Mouse (Mus musculus) right cerebral cortex, adult 18-20 months (tissue): ENCODE results near the gene Gstm4.
A peak's percentile ranks its signal among the peaks of the same experiment; 100 is the strongest.
"Not testable (repeated sequence)": the region's sequence is repeated elsewhere in the genome, so short reads cannot be mapped to it uniquely, and the experiment has no call there.

ENCODE experiments used
- DNase-seq: peaks from one replicate; pipeline ENCODE4 v3.0.0; 2022; ENCODE audit warnings: mixed read lengths

Gene Gstm4

DNA sequence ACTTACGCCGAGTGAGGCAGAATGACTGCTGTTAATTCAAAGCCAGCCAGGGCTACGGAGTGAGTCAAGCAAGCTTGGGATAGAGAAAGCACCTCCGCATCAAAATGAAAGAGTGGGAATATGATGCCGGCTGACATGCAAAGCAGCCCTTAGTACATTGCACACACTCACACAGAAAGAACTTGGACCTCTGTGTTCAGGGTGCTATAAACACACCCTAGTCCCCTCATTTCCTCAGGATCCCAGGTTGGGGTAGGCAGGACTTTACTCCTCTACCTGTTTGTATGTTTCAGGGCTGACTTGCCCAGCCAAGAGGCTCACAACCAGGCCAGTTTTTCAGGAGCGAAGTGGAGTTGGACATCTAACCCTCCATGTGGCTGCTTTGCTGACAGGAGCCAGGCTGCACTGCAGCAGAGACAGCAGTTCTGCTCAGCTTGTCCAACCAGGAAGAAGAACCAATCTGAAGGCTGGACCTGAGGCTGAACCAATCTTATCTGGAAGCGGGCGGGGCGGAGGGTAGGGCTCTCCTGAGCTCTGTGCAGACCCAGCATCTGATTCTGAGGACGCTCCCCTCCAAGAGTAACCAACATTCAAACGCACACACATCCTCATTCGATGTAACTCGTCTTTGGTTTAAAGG, 24.7 kb upstream of the Gstm4 start:
- DNase-seq = no peak

DNA sequence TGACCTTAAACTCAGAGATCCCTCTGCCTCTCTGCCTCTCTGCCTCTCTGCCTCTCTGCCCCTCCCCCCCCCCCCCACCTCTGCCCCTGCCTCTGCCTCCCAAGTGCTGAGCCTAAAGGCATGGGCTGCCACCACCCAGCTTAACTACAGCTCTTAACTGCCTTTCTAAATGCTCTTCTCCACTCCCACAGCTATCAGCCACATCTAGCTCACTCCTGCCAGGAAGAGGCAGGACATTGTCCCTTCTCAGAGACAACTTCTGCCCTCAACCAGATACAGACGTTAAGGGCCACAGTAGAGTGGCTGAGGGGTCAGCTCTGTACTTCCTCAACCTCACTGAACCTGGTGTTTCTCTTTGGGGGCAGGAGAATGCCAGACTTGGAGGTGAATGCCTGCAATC, 24.1 kb upstream of the Gstm4 start:
- no peak for DNase-seq

DNA sequence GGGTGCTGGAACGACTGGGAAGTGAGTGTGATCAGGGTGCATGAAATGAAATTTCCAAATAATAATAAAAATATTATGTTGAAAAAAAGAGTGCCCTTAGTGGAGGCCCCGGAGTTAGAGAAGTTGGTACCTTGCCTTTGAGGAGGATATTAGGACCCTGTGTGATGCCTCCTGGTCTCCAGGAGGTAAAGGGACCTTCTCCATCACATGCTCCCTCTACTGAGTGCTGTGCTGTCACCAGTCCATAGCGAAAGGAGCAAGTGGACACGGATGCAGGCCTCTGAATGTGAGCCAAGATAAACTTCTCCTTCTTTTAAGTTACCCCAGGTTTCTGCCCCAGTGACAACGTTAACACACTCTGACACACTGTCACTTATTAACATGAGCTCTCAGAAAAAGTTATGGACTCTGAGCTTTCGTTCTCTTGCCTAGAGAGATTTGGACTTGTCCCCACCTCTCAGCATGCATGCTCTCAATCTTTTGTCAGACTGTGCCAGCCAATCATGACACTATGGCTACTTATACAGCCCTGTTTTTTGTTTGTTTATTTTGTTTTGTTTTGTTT, 22.8 kb upstream of the Gstm4 start:
- no peak for DNase-seq

DNA sequence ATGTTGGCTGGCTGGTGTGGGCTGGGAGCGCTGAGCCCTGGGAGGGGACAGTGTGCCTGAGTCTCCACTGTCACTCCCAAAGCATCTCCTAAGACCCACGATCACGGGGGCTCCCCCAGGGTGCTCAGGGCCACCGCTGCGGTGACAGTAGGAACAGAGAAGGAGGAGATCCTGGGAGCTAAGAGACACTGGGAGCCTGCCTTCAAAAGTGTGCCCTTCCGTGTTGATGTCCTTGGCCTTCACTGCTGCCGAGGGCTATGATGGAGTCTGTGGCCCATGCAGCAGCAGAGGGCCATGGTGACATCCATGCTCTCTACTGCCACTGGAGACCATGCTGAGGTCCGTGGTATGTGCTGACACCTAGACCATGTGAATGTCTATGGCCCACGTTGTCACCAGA, 20.9 kb upstream of the Gstm4 start:
- DNase-seq = no peak

DNA sequence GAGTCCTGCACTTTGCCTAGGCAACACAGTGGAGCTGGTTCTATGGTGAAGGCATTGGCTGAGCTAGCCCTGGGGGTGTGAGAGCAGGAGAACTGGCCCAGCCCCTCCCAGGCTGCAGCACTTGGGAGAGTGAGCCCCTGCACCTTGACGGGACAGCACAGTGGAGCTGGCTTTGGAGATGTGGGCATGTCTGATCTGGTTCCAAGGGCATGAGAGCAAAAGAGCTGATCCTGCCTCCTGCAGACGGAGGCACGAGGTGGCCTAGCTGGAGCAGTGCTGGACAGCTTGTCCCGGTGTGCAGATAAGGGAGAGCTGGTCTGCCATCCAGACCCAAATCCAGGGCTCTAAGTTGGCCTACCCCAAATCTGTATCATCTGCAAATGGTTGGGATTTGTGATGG, 20.0 kb upstream of the Gstm4 start:
- no peak for DNase-seq

GRCm38 (mm10) chr3:108062648-108063047, 18.0 kb upstream of the Gstm4 start:
- no peak for DNase-seq

DNA sequence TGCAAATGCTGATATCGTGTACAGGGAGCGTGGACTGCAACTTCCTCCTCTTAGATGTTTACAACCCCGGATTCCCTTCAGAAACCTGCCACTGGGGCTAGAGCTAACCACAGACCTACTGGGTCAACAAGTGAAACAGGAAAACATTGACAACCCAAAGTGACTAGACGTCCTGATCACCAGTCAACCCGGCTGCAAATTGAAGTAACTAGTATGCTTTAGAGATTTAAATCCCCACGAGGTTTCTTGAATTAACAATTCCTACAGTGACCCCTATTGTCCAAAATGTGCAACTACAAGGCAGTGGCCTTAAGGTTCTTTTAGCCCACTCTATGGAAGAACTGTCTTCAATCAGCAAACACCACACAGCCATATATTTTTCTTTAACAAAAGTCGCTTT, 16.7 kb upstream of the Gstm4 start:
- DNase-seq = no peak

GRCm38 (mm10) chr3:108050493-108050892, 5.8 kb upstream of the Gstm4 start:
- DNase-seq = no peak

GRCm38 (mm10) chr3:108048306-108048705, 3.6 kb upstream of the Gstm4 start:
- DNase-seq = no peak

GRCm38 (mm10) chr3:108046944-108047655, 2.4 kb upstream of the Gstm4 start:
- DNase-seq = no peak

GRCm38 (mm10) chr3:108033156-108033555, 11.5 kb downstream of the Gstm4 start:
- no peak for DNase-seq

DNA sequence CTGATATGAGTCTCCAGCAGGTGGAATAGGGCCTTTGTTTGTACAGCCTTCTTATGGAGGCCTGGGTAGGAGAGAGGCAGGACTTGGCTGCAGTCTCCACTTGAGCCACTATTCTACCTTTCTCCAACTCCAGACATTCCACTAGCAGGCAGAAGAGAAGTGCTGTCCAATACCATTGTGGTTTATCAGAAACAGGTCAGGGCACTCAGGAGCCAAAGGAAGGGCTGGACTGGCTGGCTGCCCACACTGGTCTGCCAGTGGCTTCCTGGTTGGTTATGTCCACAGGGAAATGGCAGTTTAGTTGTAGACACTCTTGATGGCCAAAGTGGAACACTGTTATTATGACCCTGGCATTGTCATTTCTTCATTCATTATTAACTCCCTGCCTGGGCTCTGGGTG, 12.6 kb downstream of the Gstm4 start:
- no peak for DNase-seq

- DNase-seq = no peak
Observed at GRCm38 (mm10) chr3:108028641-108029365, 15.9 kb downstream of the Gstm4 start.

- DNase-seq = no peak
Observed at GRCm38 (mm10) chr3:108026597-108026996, 18.1 kb downstream of the Gstm4 start.

DNA sequence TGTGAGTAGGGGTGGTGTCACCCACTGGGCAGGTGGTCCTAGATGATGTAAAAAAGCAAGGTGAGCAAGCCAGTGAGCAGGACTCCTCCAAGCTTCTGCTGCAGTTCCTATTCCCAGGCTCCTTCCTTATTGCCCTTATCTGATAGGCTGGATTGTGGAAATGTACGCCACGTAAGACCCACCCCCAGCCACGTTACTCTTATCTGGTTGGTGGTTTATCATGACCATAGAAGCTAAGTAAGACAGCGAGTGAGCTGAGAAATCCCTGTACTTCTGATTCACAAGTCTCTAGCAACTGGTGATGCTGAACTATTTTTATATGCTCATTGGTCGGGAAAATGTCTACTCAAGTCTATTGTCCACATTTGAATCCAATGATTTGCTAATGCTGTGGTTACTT, 18.6 kb downstream of the Gstm4 start:
- DNase-seq = no peak

DNA sequence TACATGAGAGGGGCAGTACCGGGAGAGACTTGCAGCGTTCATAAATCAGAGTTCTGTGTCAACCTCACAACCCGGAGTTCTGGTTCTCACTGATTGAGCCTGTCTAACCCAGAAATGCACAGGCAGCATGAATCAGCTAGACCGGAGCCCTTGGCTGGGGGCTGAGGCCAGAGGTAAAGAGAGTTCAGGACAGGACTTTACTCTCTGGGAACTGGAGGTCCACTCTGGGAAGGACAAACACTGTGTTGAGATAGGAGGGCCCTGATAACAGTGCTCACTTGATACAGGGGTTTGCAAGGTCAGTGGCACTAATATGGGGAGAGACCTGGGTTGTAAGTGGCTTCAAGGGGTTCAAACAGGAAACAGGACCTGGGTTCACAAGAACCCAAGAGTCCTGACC, 19.4 kb downstream of the Gstm4 start:
- DNase-seq = no peak

DNA sequence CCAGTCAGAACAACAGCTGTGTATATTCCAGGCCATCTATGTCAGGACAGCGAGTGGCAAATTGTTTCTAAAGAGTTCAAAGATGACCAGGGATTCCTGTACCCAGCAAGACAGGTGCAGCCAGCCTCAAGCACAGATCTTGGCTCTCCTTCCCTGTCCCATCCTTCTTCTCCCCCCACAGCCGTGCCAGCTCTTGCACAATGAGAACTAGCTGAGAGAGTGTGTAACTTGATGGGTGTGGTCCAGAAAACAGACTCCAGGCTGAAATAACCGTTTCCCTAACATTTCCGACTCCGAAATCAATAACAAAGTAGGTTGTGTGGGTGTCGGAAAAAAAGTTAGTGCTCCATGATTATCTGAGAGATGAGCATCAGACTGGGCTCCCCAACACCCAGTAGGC, 22.0 kb downstream of the Gstm4 start:
- no peak for DNase-seq

- DNase-seq = not testable (repeated sequence)
Observed at GRCm38 (mm10) chr3:108020351-108021022, 24.2 kb downstream of the Gstm4 start.

DNA sequence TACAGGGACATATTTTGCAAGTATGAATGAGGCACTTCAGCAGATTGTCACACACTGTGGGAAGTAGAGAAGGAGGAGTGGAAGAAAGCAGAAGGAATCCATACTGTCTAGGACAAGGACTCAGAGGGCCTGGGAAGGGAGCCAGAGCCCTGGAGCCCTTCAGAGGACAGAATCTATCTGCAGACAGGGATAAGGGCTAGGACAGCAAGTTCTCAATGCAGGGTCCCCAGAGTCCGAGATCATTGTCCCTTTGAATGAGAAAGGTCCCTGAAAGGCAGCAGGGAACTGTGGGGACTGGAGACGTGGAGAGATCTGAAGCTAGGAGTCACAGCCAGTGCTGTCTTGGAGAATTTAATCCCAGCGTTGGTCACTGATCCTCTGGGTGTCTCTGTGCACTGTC, 25.5 kb downstream of the Gstm4 start:
- not testable (repeated sequence) for DNase-seq

GRCm38 (mm10) chr3:108018190-108018820, 26.4 kb downstream of the Gstm4 start:
- no peak for DNase-seq

GRCm38 (mm10) chr3:108017473-108018189, 27.1 kb downstream of the Gstm4 start, which contains the start of gene Gstm1:
TSS of gene Gstm1 (minus strand) at chr3:108017973.
- peak; percentile 96 for DNase-seq

DNA sequence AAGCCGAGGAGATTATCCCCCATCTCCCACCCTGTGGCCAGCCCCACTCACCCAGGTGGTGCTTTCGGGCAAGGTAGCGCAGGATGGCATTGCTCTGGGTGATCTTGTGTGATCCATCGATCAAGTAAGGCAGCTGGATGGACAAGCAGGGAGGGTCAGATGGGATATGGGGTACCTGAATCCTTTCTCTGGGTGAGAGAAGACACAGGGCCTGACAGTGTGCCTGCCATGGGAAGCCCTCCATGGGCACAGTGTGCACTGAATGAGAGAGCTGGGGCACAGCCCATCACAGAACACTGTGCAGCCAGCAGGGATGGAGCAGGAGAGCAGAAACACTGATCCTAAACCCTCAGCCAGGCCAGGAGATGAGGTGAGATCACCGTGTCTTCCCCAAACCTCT, 28.2 kb downstream of the Gstm4 start:
- DNase-seq = not testable (repeated sequence)
